Mouse (Mus musculus) left cerebral cortex, adult 18-20 months (tissue): ENCODE measurements at regions not wholly inside any gene's neighbourhood (a gene's known extent, or its start where the extent isn't known, plus 50 kb on each side); places are given as distances from the start of the nearest gene placed in this dataset.
A peak's percentile ranks its signal among the peaks of the same experiment; 100 is the strongest.
"Not testable (repeated sequence)": the region's sequence is repeated elsewhere in the genome, so short reads cannot be mapped to it uniquely, and the experiment has no call there.

Source experiments
- DNase-seq, 2 experiments: peaks; one replicate each; pipeline ENCODE4 v3.0.0; 2021 to 2022; ENCODE audit warnings: low spot score in 2 of 2, mixed read lengths in 1 of 2

DNA sequence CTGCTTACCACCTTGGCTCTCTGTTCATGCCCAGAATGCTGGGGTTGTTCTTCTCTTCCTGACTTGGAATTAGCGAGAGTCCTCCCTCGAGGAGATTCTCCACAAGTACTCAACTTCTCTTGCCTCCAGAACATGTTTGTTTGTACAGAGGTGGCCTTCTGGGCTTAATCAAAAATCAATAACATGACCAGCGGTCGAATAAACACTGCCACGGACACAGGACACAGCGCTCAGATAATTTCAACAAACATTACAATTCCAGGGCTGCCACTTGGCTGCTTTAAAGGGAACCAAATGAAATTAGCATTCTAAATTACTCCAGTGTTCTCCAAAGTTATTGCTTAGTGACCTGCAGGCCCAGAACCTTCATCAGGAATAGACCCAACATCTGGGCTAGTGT, 249.9 kb downstream of the Setd4 start:
- no peak for DNase-seq

GRCm38 (mm10) chr16:93344555-93344954, 259.3 kb downstream of the Setd4 start:
- no peak for DNase-seq

DNA sequence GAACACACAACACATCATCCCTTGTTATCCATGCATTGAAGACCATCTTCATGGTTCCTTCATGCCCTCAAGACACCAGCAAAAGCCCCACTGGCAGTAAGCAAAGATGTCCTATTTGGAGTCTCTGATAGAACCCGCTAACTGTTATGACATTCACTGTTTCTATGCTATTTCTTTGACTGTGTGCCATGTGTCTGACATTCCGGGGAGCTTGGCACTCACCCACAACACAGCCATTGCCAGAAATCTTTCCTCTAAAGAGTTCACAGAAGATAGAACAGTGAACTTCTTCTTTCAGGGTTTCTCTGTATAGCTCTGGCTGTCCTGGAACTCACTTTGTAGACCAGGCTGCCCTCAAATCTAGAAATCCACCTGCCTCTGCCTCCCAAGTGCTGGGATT, 261.2 kb downstream of the Setd4 start:
- DNase-seq: peak in 1 of 2 experiments; percentile 8

- no peak for DNase-seq
Observed at GRCm38 (mm10) chr16:93341791-93342190, 262.1 kb downstream of the Setd4 start.

- no peak for DNase-seq
Observed at GRCm38 (mm10) chr16:93338806-93339205, 265.1 kb downstream of the Setd4 start.

DNA sequence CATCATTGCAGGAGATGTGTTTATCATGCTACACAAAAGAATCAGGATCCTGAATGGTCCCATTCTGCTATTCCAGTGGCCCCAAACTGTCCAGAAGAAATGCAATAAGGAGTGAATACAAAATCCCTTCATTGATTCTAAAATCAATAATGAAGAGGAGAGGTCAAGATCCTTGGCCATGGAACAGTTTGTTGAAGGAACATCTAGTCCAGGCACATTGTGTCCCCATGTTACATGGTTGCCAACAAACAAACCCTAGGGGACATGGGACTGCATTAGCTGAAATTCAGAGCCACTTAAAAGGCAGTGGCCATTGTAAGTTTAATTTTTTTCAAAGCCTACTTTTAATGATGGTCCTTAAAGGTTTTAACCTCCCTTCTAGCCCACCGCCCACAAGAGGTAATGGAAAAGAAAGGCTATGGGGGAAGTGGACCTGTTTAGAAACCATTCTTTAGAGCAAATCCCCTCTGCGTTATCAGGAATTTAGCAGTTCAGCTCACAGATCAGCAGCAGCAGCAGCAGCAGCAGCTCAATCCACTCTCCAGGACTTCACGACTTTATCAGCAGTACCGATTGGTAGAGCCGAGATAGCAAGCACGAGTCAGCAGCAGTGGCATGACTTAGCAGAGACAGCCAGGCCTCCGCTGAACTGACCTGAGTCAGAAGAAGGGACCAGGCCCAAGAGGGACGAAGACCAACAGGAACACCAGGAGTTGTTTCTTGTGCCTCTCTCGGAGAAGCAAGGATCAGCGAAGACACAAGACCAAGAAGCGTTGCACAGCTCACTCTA, 268.3 kb downstream of the Setd4 start:
- DNase-seq: no peak

- no peak for DNase-seq
Observed at GRCm38 (mm10) chr16:93333654-93334053, 270.2 kb downstream of the Setd4 start.

DNA sequence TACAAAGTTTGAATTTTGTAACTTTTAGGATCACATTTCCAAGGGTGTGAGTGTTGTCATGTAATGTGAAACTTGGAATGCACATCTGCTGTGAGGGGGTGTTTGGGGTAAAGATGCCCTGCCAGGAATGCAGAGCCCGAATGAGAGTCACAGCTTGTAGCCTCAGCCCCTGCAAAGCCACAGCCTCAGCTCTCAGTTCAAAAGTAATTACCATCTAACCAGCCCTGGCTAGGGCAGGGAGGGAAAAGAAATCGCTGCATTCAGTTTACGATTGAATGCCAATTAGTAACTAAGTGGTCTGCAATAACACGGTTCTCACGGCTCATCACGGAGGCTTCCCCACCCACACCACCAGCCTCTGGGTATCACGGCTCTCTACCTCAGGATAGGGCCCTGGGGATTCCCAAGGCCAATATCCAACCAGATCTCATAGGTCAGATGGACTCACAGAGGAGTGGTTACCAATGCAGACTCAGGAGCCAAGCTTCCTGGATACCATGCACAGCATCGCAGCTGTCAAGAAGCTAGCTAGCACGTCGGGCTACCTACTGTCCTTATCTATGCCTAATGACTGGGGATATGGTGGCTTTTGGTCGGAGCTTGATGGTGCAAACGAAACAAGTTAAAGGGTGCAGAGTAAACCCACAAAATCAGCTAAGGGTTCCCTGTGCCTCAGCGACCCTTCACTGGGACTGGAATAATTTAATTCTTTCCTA, 275.0 kb downstream of the Setd4 start:
- no peak for DNase-seq

DNA sequence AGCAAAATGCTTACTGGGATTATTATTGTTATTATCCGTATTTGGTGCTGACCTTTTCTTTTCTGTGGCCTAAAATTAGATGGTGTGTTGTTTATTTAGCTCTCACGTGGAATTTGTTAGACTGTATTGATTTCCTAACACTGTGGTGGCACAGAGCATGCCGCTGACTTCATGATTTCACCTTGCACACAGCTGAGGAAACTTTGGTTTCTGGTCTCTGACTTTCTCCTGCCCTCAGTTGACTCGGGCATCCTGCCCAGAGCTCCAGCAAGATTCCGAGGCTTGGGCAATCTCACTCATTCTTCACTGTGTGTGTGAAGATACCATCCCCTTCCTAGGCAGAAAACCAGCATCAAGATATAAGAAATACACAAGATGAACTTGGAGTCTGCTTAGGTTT, 279.0 kb downstream of the Setd4 start:
- DNase-seq: no peak

GRCm38 (mm10) chr16:93323172-93323571, 280.7 kb downstream of the Setd4 start:
- no peak for DNase-seq

- no peak for DNase-seq
Observed at GRCm38 (mm10) chr16:93319581-93319980, 284.3 kb downstream of the Setd4 start.

- no peak for DNase-seq
Observed at GRCm38 (mm10) chr16:93311644-93312043, 292.2 kb downstream of the Setd4 start.

GRCm38 (mm10) chr16:93308666-93309360, 295.1 kb downstream of the Setd4 start:
- no peak for DNase-seq

GRCm38 (mm10) chr16:93306951-93307350, 296.9 kb downstream of the Setd4 start:
- DNase-seq: no peak

DNA sequence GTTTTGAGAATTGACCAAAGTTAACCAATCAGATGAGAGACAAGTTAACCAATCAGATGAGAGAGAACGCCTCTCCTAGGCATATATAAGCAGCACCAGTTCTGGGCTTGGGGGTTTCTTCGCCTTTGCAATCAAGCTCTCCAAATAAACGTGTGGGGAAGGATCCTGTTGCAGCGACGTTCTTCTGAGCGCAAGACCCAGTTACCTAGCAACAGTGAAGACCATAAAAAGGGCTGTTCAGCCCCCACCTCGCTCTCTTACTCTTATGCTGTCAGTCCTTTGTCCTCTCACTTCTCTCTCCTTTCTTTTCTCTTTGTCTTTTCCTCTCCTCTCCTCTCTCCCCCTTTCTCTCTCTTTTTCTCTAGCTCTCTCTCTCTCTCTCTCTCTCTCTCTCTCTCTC, 297.7 kb downstream of the Setd4 start:
- DNase-seq: not testable (repeated sequence)

DNA sequence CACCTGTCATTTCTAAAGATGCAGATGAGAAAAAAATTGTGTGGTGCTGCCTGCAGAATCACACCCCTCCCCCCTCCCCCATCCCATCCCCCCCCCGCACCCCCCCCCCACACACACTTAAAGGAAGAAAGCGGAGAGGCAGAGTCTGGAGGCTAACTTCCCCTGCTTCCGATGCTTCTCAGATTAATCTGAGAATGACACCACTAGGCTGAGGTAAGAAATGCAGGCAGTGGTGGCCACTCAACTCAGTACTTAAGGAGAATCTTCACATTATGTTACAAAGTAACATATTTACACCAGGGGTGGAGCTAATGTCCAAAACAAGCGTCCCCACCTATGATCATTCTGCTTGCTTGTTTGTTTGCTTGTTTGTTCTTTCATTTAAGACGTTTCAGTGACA, 309.4 kb downstream of the Setd4 start:
- DNase-seq: no peak

DNA sequence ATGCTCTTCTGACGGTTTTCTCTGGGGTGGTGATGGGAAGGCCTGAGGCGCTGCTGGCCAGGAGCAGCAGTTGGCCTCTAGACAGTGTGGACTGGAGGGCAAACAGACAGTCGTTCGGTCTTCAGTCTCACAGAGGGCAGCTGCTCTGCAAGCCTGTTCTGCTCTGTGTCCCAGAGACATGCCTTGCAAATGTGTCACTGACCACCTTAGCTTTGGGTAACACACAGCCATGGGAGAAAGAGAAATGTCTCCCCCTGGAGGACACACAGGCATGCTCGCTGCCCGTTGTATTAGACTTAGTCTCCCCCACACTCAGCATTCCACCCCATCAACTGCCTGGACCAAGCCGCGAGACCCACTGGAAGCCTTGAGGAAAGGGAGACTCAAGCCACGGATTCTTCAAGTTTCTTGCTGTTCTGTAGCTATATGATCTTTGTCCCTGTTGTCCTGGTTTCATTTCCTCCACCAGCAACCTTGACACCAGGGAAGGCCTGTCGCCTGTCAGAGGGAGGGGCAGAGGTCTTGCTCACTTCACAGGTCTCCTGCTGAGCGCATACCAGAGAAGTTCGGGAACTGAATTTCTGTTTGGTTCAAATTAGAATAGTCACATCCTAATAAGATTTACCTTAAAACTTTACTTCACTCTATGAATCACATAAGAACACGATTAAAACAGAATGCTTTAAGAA, 310.8 kb downstream of the Setd4 start:
- peak; percentile 58 to 70 for DNase-seq

GRCm38 (mm10) chr16:93292181-93292834, 311.6 kb downstream of the Setd4 start:
- DNase-seq: no peak

DNA sequence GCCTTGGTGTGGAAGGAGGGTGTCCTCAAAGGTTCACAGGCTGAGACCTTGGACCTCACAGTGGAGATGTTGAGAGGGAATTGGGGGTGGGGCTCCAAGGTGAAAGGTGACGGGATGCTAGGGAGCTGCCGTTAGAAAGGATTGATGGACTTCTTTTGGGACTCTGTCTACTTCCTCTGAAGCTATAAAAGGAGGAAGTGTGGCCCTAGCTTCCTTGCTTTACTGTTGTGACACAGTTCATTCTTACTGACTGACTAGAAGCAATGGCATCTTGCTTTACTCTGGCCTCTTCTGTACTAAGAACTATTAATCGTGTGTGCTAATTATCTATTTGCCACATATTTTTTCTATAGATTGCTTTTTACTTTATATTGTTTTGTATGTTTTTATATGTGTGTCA, 315.8 kb downstream of the Setd4 start:
- no peak for DNase-seq

- DNase-seq: no peak
Observed at GRCm38 (mm10) chr16:93287520-93287919, 316.3 kb downstream of the Setd4 start.

GRCm38 (mm10) chr16:93286816-93287215, 317.0 kb downstream of the Setd4 start:
- DNase-seq: no peak
